Mouse (Mus musculus): ENCODE data around the gene Ubac2. TPM values are rescaled to one million over a fixed set of nuclear protein-coding genes. Genes with fewer than 3 reads are reported as not detected.

Gene Ubac2
- total RNA-seq, 2 experiments from 2014 or later, result 27.3 to 30.3 TPM

DNA sequence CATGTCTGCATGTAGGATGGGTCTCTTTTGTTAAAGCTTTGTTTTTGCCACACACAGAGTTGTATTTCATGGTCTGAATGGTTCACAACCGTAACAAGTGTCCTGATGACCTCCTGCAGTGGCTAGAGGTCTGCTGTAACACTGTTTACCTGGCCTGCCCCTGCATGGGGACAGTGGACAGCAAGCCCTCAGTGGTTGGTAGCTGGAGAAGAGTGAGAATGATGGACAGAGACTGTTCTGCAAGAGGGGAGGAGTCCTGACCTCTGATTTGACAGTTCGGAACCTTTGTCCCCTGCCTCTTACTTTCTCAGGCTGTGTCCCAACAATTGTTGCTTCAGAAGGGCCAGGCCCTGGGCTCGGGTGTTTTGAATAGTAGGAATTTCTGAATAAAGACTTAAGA is 39.8 kb downstream of the Ubac2 start:
- intact Hi-C loops (cut with DNase I), result no loop called here
- DNase-seq (ENCODE audit: extremely low spot score in 1 of 2, low spot score in 2 of 2), result no peak

GRCm38 (mm10) chr14:121919752-121920151 is 41.3 kb downstream of the Ubac2 start:
- intact Hi-C loops (cut with DNase I), result loop anchor here (5.0 kb wide), 1 partner anchor 52 kb away; no protein-coding TSS in a partner anchor
- DNase-seq (ENCODE audit: extremely low spot score in 1 of 2, low spot score in 2 of 2), result no peak

- peak in 1 of 2 experiments; percentile 55 for DNase-seq (ENCODE audit: extremely low spot score in 1 of 2, low spot score in 2 of 2)
- intact Hi-C loops (cut with DNase I), result loop anchor here (5.0 kb wide), 1 partner anchor 53 kb away; no protein-coding TSS in a partner anchor
Measured at GRCm38 (mm10) chr14:121920511-121921124, 42.2 kb downstream of the Ubac2 start.

DNA sequence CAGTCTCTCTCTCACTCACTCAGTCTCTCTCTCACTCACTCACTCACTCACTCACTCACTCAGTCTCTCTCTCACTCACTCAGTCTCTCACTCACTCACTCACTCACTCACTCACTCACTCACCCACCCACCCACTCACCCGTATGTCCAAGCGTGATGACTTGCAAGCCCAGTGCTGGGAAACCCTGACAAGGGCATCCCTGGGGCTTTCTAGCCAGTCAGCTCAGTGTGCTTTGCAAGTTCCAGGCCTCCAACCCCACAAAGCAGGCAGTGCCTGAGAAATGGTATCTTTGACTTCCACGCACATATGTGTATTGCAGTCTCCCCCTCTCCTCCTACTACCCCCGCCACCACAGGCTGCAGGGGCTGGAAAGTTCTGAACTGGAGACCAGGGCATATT is 43.6 kb downstream of the Ubac2 start:
- no peak for DNase-seq (ENCODE audit: extremely low spot score in 1 of 2, low spot score in 2 of 2)
- intact Hi-C loops (cut with DNase I), result loop anchor here (5.0 kb wide), 1 partner anchor 55 kb away; no protein-coding TSS in a partner anchor

GRCm38 (mm10) chr14:121922731-121923130 is 44.3 kb downstream of the Ubac2 start:
- intact Hi-C loops (cut with DNase I), result loop anchor here (5.0 kb wide), 1 partner anchor 55 kb away; no protein-coding TSS in a partner anchor
- DNase-seq (ENCODE audit: extremely low spot score in 1 of 2, low spot score in 2 of 2), result no peak

DNA sequence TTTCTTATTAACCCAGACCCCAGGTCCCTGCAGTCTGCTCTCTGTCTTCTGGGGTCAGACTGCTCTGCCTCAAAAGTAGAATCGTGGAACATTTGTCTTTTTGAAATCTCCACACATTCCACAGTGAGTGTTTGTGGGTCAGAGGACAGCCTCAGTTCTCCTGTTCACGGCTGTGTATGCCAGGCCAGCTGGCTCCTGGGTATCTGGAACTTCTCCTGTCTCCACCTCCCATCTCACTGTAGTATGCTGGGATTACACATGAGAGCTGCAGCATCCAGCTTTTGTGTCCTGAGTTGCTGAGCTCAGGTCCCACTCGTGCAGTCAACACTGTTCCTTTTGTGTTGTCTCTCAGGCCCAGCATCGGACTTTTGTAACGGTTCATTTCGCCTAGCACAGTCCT is 46.5 kb downstream of the Ubac2 start:
- intact Hi-C loops (cut with DNase I), result loop anchor here (5.0 kb wide), 2 partner anchors 58 to 207 kb away; no protein-coding TSS in a partner anchor
- no peak for DNase-seq (ENCODE audit: extremely low spot score in 1 of 2, low spot score in 2 of 2)

DNA sequence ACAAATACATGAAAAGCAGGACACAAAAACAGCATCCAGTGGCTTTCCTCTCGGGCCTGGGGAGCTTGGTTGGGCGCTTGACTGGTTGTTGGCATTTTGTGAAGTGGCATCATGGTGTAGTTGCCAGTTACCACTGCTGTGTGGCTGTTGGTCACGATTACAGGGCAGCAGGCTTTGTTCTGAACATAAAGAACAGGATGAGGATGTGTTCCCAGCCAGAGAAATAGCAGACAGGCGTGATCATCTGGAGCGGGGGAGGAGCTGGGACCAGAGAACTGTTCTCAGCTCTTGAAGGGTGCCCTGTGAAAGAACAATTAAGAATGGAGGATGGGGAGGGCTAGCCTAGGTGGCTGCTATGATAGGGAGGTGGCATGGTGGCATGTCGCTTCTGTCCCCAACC is 48.5 kb downstream of the Ubac2 start:
- no peak for DNase-seq (ENCODE audit: extremely low spot score in 1 of 2, low spot score in 2 of 2)
- intact Hi-C loops (cut with DNase I), result loop anchor here (5.0 kb wide), 1 partner anchor 205 kb away; no protein-coding TSS in a partner anchor

DNA sequence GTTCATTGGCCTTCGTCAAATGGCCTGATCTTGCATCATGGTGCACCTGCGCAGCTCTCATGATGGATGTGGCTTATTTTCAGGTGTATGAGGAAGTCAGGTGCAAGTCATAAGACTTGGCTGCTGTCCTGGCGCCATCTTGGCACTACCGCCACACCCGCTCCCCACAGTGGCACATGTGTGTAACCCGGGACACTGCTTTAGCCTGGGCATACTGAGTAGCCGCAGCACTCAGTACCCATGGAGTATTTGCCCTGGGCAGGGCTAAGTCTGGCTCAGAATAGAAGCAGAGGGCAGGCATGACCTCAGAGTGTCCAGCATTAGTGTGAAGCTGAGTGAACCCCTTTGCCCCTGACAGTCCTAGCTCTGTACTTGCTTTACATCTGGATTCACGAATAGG is 49.0 kb downstream of the Ubac2 start:
- intact Hi-C loops (cut with DNase I), result loop anchor here (5.0 kb wide), 1 partner anchor 205 kb away; no protein-coding TSS in a partner anchor
- no peak for DNase-seq (ENCODE audit: extremely low spot score in 1 of 2, low spot score in 2 of 2)

DNA sequence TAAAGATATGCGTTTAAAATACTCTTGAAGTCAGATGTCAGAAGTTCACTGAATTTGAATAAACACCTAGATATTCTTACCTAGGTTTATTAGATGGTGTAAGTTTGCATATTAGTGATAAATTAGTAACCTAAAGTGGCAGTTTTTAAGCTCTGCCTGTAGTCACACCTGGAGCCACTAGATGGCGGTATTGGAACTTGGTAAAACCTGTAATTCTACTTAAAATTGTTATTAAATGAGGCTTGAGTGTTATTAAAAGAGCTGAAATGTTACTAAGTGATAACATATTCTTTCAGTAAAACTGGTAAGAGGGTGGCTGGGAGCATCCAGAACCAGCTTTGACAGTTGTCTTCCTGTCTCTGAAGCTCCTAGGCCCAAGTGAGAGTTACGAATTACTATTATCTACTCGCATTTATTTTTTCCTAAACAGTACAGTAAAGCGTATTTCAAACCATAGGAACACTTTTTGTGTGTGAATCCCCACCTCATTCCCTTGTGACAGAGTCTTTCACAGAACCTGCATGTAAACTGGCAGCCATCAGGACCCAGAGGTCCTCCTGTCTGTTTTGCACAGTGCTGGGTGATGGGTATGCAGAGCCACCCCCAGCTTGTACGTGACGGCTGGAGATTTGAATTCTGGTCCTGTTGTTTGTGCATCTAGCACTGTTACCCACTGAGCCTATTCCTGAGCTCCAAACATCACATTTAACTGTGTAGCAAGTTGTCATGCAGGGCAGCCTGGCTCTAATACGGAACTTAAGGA is 50.1 kb downstream of the Ubac2 start:
- intact Hi-C loops (cut with DNase I), result loop anchor here (2.0 to 5.0 kb wide), 2 partner anchors 134 to 204 kb away; no protein-coding TSS in a partner anchor
- peak; percentile 45 to 56 for DNase-seq (ENCODE audit: extremely low spot score in 1 of 2, low spot score in 2 of 2)

- no peak for DNase-seq (ENCODE audit: extremely low spot score in 1 of 2, low spot score in 2 of 2)
- intact Hi-C loops (cut with DNase I), result loop anchor here (2.0 to 5.0 kb wide), 2 partner anchors 133 to 203 kb away; no protein-coding TSS in a partner anchor
Measured at GRCm38 (mm10) chr14:121929243-121929951, 51.0 kb downstream of the Ubac2 start.

DNA sequence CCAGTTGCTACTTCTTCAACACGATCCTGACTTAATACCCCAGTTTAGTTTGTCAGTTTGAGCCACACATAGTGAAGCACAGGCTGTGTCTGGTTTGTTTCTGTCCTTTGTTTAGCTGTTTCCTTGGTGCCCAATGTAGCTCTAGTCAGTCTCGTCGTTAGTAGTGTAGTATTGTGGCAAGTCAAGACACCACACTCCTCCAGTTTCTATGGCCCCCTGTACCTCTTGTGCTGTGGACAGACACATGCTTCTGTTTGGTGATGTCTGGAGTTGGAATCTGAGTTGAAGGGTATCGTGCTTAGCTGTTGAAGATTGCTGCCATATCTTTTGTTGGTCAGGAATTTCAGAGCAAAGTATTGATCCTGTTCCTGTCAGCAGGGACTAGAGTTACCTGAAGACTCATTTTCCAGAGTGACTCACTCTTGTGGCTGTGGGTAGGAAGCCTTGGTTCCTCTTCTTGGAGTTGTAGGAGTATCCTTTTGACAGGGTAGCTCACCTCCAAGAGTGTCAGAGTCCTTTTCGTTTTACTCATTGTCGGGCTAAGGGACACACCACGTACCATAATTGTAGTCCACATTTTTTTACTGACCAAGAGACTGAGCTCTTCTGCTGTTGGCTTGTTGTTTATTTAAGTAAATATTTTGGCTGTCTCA is 52.4 kb downstream of the Ubac2 start:
- no peak for DNase-seq (ENCODE audit: extremely low spot score in 1 of 2, low spot score in 2 of 2)
- intact Hi-C loops (cut with DNase I), result no loop called here

DNA sequence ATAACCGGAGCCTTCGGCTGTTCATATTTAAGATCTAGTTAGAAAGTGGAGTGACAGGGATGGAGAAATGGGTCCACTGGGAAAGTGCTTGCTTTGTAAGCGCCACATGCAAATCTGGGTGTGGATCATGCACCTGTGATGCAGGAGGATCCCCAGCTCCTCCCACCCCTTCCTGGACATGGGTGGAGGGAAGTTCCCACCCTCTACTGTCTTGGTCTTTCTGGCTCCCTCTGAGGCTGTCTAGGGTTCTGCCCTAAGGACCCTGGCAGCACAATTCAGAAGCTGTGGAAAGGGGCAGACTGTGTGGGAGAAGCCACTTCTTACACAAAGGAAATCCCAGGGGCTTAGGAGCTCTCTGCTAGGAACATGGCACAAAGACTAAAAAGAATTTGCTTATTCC is 53.2 kb downstream of the Ubac2 start:
- intact Hi-C loops (cut with DNase I), result no loop called here
- DNase-seq (ENCODE audit: extremely low spot score in 1 of 2, low spot score in 2 of 2), result no peak

DNA sequence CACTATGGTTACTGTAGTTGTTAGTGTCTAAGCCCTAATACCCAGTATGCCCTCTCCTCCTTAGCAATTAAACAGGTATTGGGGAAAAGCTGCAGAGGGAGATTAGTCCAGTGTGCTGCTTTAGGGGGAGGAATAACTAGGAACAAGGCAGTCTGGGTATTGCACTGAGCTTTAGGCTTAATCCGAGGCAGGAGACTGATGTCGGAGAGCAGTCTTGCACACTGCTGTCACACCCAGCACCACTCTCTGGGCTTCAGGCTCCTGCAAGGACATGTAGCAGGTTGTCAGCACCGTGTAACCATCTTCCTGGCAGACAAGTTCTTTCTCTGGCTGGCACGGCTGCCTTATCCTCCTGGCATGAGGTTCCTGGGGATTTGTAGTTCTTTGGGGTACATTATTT is 53.8 kb downstream of the Ubac2 start:
- no peak for DNase-seq (ENCODE audit: extremely low spot score in 1 of 2, low spot score in 2 of 2)
- intact Hi-C loops (cut with DNase I), result no loop called here

DNA sequence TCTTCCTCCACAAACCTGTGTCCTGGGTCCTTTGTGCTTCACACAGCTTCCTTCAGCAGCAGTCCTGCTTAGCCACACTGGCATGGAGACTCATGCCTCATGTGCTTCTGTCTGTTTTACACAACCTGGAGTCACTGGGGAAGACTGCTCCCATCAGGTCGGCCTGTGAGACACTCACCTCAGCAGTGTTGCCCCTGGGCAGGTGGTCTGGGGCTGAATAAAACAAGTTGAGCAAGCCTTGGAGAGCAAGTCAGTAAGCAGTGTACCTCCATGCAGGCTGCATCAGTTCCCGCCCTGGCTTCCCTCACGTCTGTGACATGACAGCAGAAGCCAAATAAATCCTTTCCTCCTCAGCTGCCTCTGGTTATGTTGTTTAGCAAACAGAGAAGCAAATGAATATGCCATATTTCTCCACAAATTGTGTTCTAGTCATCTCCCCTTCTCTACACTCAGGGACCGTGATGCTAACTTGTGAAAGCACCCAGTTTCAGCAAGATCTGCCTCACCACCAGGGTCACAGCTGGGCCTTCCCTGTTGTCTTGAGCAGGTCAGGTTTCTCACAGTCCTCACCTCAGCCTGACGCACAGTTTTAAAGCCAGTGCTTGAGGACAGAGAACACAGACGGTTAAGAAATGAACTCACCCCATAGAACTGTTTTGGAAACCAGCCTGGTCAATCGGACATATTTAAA is 55.6 kb downstream of the Ubac2 start:
- DNase-seq (ENCODE audit: extremely low spot score in 1 of 2, low spot score in 2 of 2), result no peak
- intact Hi-C loops (cut with DNase I), result no loop called here

DNA sequence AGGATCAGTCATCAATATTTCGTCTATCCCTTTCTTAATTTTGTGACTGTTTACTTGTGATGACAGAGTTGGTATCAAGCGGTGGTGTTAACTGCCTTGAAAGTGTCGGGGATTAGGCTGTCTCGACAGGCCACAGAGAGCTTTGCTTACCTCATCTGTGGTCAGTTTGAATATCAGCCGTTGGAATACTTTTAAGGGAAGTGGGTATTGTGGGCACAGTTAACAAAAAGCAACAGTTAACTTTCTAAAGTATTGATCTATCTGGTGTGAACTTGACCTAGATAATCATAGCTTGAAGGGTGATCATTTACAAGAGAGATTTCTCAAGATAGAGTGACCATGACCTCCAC is 56.2 kb downstream of the Ubac2 start:
- no peak for DNase-seq (ENCODE audit: extremely low spot score in 1 of 2, low spot score in 2 of 2)
- intact Hi-C loops (cut with DNase I), result no loop called here

DNA sequence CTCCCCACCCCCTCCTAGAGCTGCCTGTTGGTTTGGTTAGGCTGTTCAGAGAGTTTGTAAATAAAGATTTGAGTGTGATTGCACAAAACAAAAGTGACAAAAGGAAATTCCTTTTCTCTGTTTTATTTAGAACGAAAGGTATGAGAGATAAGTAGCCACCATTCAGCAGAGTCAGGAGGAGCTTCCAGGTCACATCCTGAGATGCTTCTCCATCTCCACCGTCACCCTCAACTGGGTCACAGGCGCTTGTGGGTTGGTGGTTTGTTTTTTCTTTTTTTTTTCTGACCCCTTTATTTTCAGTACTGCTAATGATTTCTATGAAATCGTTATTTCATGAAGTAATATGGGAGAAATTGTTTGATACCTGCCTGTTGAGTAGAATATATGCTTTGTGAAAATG is 57.9 kb downstream of the Ubac2 start:
- intact Hi-C loops (cut with DNase I), result no loop called here
- no peak for DNase-seq (ENCODE audit: extremely low spot score in 1 of 2, low spot score in 2 of 2)

DNA sequence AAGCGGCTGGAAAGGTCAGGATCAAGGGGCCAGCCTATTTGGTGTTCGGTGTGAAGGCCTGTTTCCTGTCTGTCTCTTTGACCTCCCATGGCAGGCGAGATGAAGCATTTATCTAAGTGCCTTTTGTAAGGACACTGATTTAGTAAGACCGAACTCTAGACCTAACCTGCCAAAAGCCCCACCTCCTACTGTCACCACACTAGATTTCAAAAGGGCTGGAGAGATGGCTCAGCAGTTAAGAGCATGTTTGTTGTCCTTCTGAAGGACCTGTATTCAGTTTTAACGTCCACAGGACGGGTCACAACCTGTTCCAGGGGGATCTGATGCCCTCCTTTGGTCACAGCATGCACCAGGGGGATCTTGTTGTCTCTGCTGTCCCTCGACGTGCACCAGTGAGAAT is 58.4 kb downstream of the Ubac2 start:
- intact Hi-C loops (cut with DNase I), result no loop called here
- no peak for DNase-seq (ENCODE audit: extremely low spot score in 1 of 2, low spot score in 2 of 2)

GRCm38 (mm10) chr14:121937601-121938255 is 59.3 kb downstream of the Ubac2 start:
- intact Hi-C loops (cut with DNase I), result no loop called here
- DNase-seq (ENCODE audit: extremely low spot score in 1 of 2, low spot score in 2 of 2), result no peak

All from left cerebral cortex, postnatal 10 days (tissue).